In genomic region chr2:26916738-26917137, GRCm38 (mm10) we compare ENCODE assay signal across 8 mouse cellular contexts. TPM values are rescaled to one million over a fixed set of nuclear protein-coding genes. Genes with fewer than 3 reads are reported as not detected.
DNase-seq lines count a peak whose midpoint lies in the region; ATAC-seq and TF ChIP-seq lines count a peak whose summit lies in the region.

No protein-coding gene starts in this region.

- TF ChIP-seq POLR2A in bone marrow, adult 2 months (IDR thresholded peaks at IDR 0.05; ENCODE audit: borderline replicate concordance, control insufficient read depth, low read depth, low read length) = no peak

- no peaks in the 10 kb centered on the region for H3K9me3 ChIP-seq in heart, embryonic 16.5 days (replicated peaks; ENCODE audit: control insufficient read depth, low read length)
- no peaks in the 10 kb centered on the region for H3K9me3 ChIP-seq in hindbrain, embryonic 13.5 days
- H3K9me3 ChIP-seq in midbrain, embryonic 11.5 days (ENCODE audit: control insufficient read depth, low read length) = no peaks in the 10 kb centered on the region

- no peak for TF ChIP-seq CTCF in bone marrow, adult 2 months (IDR thresholded peaks at IDR 0.05; ENCODE audit: control insufficient read depth, insufficient read depth, low read length)

- under 1% methylated on average over 13 of the region's 13 CpGs for WGBS in heart, embryonic 16.5 days
- under 1% methylated on average over 13 of the region's 13 CpGs for WGBS in bone marrow, adult 2 months
- 3% methylated on average over 13 of the region's 13 CpGs for WGBS in hindbrain, embryonic 13.5 days
- WGBS in midbrain, embryonic 11.5 days = 2% methylated on average over 13 of the region's 13 CpGs

- DNase-seq in heart, postnatal 4 days = no peak
- no peak for DNase-seq in midbrain, embryonic 11.5 days (ENCODE audit: low spot score, missing footprints)
- DNase-seq in cerebellum, adult 11-12 months = no peak
- DNase-seq in adrenal gland, adult 8-10 months = no peak
- no peak for DNase-seq in cerebellum, adult 18-20 months

- peak overlapping the region; percentile 76 for H3K9ac ChIP-seq in heart, embryonic 16.5 days (ENCODE audit: low read length)
- H3K9ac ChIP-seq in hindbrain, embryonic 13.5 days = peak overlapping the region; percentile 91
- peak overlapping the region; percentile 79 for H3K9ac ChIP-seq in midbrain, embryonic 11.5 days (ENCODE audit: low read length)

- ATAC-seq in heart, embryonic 16.5 days (replicated peaks; ENCODE audit: extremely low read depth, insufficient read depth, low FRiP score) = peak; percentile 11
- peak; percentile 5 for ATAC-seq in hindbrain, embryonic 13.5 days (ENCODE audit: low FRiP score)
- ATAC-seq in midbrain, embryonic 11.5 days (ENCODE audit: low FRiP score) = peak; percentile 23; the same call in 1 of the 2 replicates

- peaks cover 57% of the 10 kb centered on the region for H3K36me3 ChIP-seq in heart, embryonic 16.5 days (ENCODE audit: control insufficient read depth, insufficient read depth)
- H3K36me3 ChIP-seq in hindbrain, embryonic 13.5 days = peaks cover 73% of the 10 kb centered on the region
- H3K36me3 ChIP-seq in midbrain, embryonic 11.5 days (ENCODE audit: control insufficient read depth, insufficient read depth, low read length) = peaks cover 40% of the 10 kb centered on the region

- H3K4me1 ChIP-seq in heart, embryonic 16.5 days (ENCODE audit: control insufficient read depth, insufficient read depth, low read length) = peaks cover 28% of the 10 kb centered on the region
- H3K4me1 ChIP-seq in bone marrow, adult 2 months (ENCODE audit: control insufficient read depth, insufficient read depth, low read length) = peaks cover 5% of the 10 kb centered on the region; the same call in 1 of the 2 replicates
- H3K4me1 ChIP-seq in hindbrain, embryonic 13.5 days (replicated peaks) = peaks cover 47% of the 10 kb centered on the region
- H3K4me1 ChIP-seq in midbrain, embryonic 11.5 days (ENCODE audit: control insufficient read depth, insufficient read depth, low read length) = peaks cover 27% of the 10 kb centered on the region

- H3K27me3 ChIP-seq in heart, embryonic 16.5 days (ENCODE audit: control insufficient read depth, insufficient read depth, low read length) = no peaks in the 10 kb centered on the region
- H3K27me3 ChIP-seq in hindbrain, embryonic 13.5 days = no peaks in the 10 kb centered on the region
- H3K27me3 ChIP-seq in midbrain, embryonic 11.5 days (ENCODE audit: control insufficient read depth, insufficient read depth, low read length) = no peaks in the 10 kb centered on the region

- H3K4me3 ChIP-seq in heart, embryonic 16.5 days (ENCODE audit: low read length) = peak overlapping the region; percentile 78
- H3K4me3 ChIP-seq in bone marrow, adult 2 months (replicated peaks; ENCODE audit: control insufficient read depth, low read depth, low read length) = peak overlapping the region; percentile 86
- H3K4me3 ChIP-seq in hindbrain, embryonic 13.5 days = peak overlapping the region; percentile 62
- peak overlapping the region; percentile 72 for H3K4me3 ChIP-seq in midbrain, embryonic 11.5 days (ENCODE audit: low read depth, low read length)

- peak overlapping the region; percentile 78 for H3K27ac ChIP-seq in heart, embryonic 16.5 days (ENCODE audit: low read length)
- peak overlapping the region; percentile 38 for H3K27ac ChIP-seq in bone marrow, adult 2 months (ENCODE audit: control insufficient read depth, insufficient read depth, low read depth, low read length, poor library complexity)
- peak overlapping the region; percentile 83 for H3K27ac ChIP-seq in hindbrain, embryonic 13.5 days
- no peak overlapping the region for H3K27ac ChIP-seq in midbrain, embryonic 11.5 days (ENCODE audit: low read depth, low read length)

- peak overlapping the region; percentile 98 for H3K4me2 ChIP-seq in heart, embryonic 16.5 days (ENCODE audit: low read depth, low read length)
- H3K4me2 ChIP-seq in hindbrain, embryonic 13.5 days = peak overlapping the region; percentile 100
- peak overlapping the region; percentile 98 for H3K4me2 ChIP-seq in midbrain, embryonic 11.5 days

RNA-seq across cellular contexts. Expression of gene Surf1, which starts 0.4 kb away (rescaled TPM):
- polyA plus RNA-seq in heart, embryonic 16.5 days (2015; fragmentation: Nextera tagmentation; extraction: Ambion mirVana) = 46.8 and 47.6 TPM in 2 replicates
- total RNA-seq in heart, postnatal 4 days (2021) = 10 to 100 TPM; 40.7 to 41.9 TPM
- 32.1 and 58.4 TPM in 2 replicates for polyA plus RNA-seq in bone marrow, adult 2 months (2011; ENCODE audit: insufficient read depth, insufficient read length, low replicate concordance, missing spikeins)
- 77.4 and 85.5 TPM in 2 replicates for polyA plus RNA-seq in hindbrain, embryonic 13.5 days (2015; fragmentation: Nextera tagmentation; extraction: Ambion mirVana)
- 49.0 and 54.0 TPM in 2 replicates for polyA plus RNA-seq in midbrain, embryonic 11.5 days (2014; fragmentation: Nextera tagmentation; extraction: Ambion mirVana)
- 100 to 1,000 TPM; 128 to 137 (median 135) TPM for total RNA-seq in adrenal gland, adult 8-10 months (2022)

RNA-seq across cellular contexts. Expression of gene Surf2, which starts 0.6 kb away (rescaled TPM):
- 36.2 and 38.1 TPM in 2 replicates for polyA plus RNA-seq in heart, embryonic 16.5 days (2015; fragmentation: Nextera tagmentation; extraction: Ambion mirVana)
- 10 to 100 TPM; 16.4 to 17.4 TPM for total RNA-seq in heart, postnatal 4 days (2021)
- 17.7 and 36.9 TPM in 2 replicates for polyA plus RNA-seq in bone marrow, adult 2 months (2011; ENCODE audit: insufficient read depth, insufficient read length, low replicate concordance, missing spikeins)
- 55.7 and 56.0 TPM in 2 replicates for polyA plus RNA-seq in hindbrain, embryonic 13.5 days (2015; fragmentation: Nextera tagmentation; extraction: Ambion mirVana)
- polyA plus RNA-seq in midbrain, embryonic 11.5 days (2014; fragmentation: Nextera tagmentation; extraction: Ambion mirVana) = 46.5 and 48.4 TPM in 2 replicates
- 10 to 100 TPM; 43.1 to 55.8 (median 52.2) TPM for total RNA-seq in adrenal gland, adult 8-10 months (2022)

RNA-seq across cellular contexts. Expression of gene Rpl7a, which starts 6.2 kb away (rescaled TPM):
- polyA plus RNA-seq in heart, embryonic 16.5 days (2015; fragmentation: Nextera tagmentation; extraction: Ambion mirVana) = 287 and 336 TPM in 2 replicates
- total RNA-seq in heart, postnatal 4 days (2021) = 100 to 1,000 TPM; 414 to 433 TPM
- polyA plus RNA-seq in bone marrow, adult 2 months (2011; ENCODE audit: insufficient read depth, insufficient read length, low replicate concordance, missing spikeins) = 161 and 199 TPM in 2 replicates
- 506 and 509 TPM in 2 replicates for polyA plus RNA-seq in hindbrain, embryonic 13.5 days (2015; fragmentation: Nextera tagmentation; extraction: Ambion mirVana)
- polyA plus RNA-seq in midbrain, embryonic 11.5 days (2014; fragmentation: Nextera tagmentation; extraction: Ambion mirVana) = 631 and 654 TPM in 2 replicates
- total RNA-seq in adrenal gland, adult 8-10 months (2022) = 100 to 1,000 TPM; 424 to 496 (median 462) TPM

RNA-seq across cellular contexts. Expression of gene Med22, which starts 6.3 kb away (rescaled TPM):
- 43.7 and 45.4 TPM in 2 replicates for polyA plus RNA-seq in heart, embryonic 16.5 days (2015; fragmentation: Nextera tagmentation; extraction: Ambion mirVana)
- total RNA-seq in heart, postnatal 4 days (2021) = 10 to 100 TPM; 30.2 to 36.1 TPM
- 13.0 and 13.1 TPM in 2 replicates for polyA plus RNA-seq in bone marrow, adult 2 months (2011; ENCODE audit: insufficient read depth, insufficient read length, low replicate concordance, missing spikeins)
- 139 and 140 TPM in 2 replicates for polyA plus RNA-seq in hindbrain, embryonic 13.5 days (2015; fragmentation: Nextera tagmentation; extraction: Ambion mirVana)
- 96.5 and 99.5 TPM in 2 replicates for polyA plus RNA-seq in midbrain, embryonic 11.5 days (2014; fragmentation: Nextera tagmentation; extraction: Ambion mirVana)
- total RNA-seq in adrenal gland, adult 8-10 months (2022) = 10 to 100 TPM; 51.6 to 73.6 (median 62.4) TPM

RNA-seq across cellular contexts. Expression of gene Surf6, which starts 14.1 kb away (rescaled TPM):
- 15.1 and 16.0 TPM in 2 replicates for polyA plus RNA-seq in heart, embryonic 16.5 days (2015; fragmentation: Nextera tagmentation; extraction: Ambion mirVana)
- 10 to 100 TPM; 14.7 to 15.7 TPM for total RNA-seq in heart, postnatal 4 days (2021)
- 7.5 and 23.5 TPM in 2 replicates for polyA plus RNA-seq in bone marrow, adult 2 months (2011; ENCODE audit: insufficient read depth, insufficient read length, low replicate concordance, missing spikeins)
- polyA plus RNA-seq in hindbrain, embryonic 13.5 days (2015; fragmentation: Nextera tagmentation; extraction: Ambion mirVana) = 28.2 and 29.5 TPM in 2 replicates
- 11.6 and 15.2 TPM in 2 replicates for polyA plus RNA-seq in midbrain, embryonic 11.5 days (2014; fragmentation: Nextera tagmentation; extraction: Ambion mirVana)
- 10 to 100 TPM; 26.0 to 32.8 (median 28.9) TPM for total RNA-seq in adrenal gland, adult 8-10 months (2022)
